Mouse (Mus musculus): ENCODE measurements around the gene Wars.

Wars gene

DNA sequence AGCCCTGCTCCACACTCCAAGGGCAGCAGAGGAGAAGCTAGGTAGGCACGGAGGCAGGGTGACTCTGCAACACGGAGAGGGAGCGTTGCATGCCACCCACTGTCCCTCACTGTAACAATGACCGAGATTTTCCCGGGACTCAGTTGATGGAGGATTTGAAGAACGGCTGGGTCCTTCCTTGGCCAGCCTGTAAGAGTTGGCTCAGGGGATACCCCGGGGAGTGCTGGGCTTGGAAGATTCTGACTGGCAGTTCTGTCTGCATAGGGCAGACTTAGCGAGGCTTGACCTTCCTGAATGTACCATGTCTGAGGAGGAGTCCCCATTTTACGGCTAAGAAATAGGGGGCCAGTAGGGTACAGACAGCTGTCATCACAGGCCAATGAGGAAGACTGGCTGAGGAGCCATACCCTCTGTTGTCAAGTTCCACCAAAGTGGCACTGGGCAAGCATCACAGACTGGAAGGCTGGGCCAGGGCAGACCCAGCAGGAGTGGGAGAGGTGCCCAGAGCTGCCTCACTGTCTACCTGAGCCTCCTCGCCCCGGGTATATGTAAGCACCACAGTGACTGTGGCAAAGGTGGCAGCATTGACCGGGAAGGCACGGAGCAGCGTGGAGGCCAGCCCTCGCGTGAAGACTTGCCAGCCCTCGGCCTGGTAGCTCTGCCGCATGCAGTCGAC lies 67.6 kb downstream of the Wars start:
- DNase-seq (ENCODE audit: low read depth, low spot score): no peak

DNA sequence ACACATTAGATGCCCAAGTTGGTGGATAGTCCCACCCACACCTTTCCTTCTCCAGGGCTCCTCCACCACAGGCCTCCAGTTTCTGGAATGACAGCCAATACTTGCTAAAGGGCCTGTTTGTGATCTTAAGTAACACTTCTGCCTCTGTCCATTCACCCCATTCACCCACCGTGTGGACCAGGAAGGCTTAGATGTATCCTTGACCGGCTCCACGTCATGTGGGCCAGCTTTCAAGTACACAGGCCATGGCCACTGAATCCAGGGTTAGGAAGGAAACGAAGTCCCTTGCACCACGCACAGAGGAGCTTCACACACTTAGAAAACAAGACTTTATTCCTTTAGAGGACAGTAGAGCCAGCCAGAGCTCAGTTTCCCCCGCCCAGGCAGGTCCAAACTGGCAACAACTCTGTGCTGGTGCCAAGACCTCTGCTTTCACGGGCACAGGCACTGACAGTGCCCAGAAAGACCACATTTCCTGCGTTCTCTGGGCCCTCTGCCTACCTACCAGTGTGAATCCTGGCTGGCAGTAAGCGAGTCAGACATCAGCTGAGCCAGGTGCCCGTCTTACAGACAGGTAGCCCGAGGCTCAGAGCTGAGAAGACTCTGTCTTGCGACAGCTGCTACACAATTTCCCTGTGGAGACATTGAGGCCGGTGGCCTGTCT lies 68.3 kb downstream of the Wars start:
- no peak for DNase-seq (ENCODE audit: low read depth, low spot score)

DNA sequence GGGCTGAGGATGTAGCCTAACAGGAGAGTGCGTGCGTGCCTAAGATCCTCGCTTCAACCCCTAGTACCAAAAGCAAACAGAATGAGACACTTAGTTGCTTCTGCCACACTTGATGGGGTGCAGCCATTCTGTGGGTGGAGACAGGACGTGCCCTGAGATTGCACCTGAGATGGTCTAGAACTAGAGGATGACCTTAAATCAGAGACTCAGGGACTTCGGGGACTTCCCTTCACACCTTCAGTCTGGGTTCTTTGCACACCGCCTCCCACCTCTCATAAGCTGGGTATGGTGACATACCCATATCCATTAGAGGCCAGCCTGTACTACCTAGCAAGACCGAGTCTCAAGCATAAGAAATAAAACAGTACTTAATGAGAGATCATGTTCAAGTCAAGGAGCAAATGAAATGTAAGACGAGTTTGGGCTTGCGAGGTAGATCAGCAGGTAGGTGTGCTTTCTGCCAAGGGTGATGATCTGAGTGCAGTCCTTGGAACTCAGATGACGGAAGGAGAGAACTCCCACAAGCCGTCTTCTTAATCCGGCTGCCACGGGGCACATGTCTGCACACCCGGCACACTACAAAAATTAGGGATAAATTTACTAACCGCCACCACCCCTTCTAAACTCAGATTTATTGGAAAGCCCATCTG lies 69.6 kb downstream of the Wars start:
- DNase-seq (ENCODE audit: low read depth, low spot score): no peak

- DNase-seq (ENCODE audit: low read depth, low spot score): no peak
These were observed 70.9 kb downstream of the Wars start for GRCm38 (mm10) chr12:108823036-108823435.

DNA sequence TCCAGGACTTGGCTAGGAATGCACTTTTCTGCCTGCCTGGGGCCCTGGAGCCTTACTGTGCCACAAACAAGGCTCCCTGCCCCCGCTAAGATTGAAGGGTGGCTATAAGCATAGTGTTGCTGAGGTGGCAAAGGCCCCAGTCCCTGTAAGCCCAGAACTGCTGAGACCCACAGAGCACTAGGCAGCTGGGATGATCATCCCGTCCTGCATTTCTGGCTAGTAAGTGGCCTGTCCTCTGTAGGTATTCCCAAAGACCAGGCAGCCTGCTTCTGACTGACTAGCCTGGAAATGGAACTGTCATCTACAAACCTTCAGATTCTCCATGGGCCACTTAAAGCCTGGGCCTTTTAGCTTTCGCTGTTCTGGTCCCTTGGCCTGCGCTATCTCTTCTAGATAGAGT lies 73.5 kb downstream of the Wars start:
- no peak for DNase-seq (ENCODE audit: low read depth, low spot score)

DNA sequence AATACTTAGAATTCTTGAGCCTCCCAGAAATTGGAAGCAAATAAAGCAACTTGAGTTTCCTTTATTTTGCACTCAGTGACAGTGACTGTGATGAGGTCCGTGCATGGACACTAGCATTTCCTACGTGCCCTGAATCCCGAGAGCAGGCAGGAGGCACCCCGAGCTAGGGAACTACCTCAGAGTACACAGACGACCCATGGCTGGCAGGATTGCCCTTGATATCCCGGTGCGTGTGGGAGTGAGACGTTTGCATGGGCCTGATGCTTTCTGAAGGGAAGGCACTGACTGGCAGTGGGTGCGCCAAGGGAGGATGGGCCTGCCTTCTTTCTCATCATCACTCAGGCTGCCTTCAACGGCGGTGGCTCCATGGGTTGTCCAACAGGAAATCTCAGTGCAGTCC lies 77.4 kb downstream of the Wars start:
- DNase-seq (ENCODE audit: low read depth, low spot score): no peak

DNA sequence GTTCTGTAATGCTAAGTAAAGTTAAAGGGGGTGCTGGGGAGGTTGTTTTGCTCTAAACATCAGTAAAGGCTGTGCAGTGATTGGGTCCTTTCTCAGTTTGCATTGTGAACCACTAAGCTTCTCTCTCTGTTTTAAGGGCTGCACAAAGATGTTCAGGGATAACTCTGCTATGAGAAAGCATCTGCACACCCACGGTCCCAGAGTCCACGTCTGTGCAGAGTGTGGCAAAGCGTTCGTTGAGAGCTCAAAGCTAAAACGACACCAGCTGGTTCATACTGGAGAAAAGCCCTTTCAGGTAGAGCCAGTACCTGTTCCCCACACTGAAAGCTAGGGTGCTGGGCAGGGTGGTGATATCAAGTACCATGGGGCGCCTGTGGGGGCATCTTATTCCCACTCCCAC lies 79.5 kb downstream of the Wars start:
- DNase-seq (ENCODE audit: low read depth, low spot score): no peak

- DNase-seq (ENCODE audit: low read depth, low spot score): no peak
These were observed 81.5 kb downstream of the Wars start for GRCm38 (mm10) chr12:108812463-108812862.

- peak; percentile 62 for DNase-seq (ENCODE audit: low read depth, low spot score)
These were observed 82.8 kb downstream of the Wars start for GRCm38 (mm10) chr12:108811133-108811532.

GRCm38 (mm10) chr12:108810309-108810708 lies 83.7 kb downstream of the Wars start:
- no peak for DNase-seq (ENCODE audit: low read depth, low spot score)
